Mouse (Mus musculus): ENCODE data around the gene 1500009C09Rik. TPM values are rescaled to one million over a fixed set of nuclear protein-coding genes. Genes with fewer than 3 reads are reported as not detected.

Gene 1500009C09Rik
- polyA plus RNA-seq, 1 experiment from 2014 or later = 1.7 TPM

GRCm38 (mm10) chr15:82271201-82271600 lies 19.0 kb downstream of the 1500009C09Rik start:
- no peaks in the 10 kb centered on the region for H3K9me3 ChIP-seq
- peaks cover 37% of the 10 kb centered on the region for H3K4me1 ChIP-seq
- no peaks in the 10 kb centered on the region for H3K36me3 ChIP-seq
- ATAC-seq (ENCODE audit: low FRiP score, low read depth) = no peak
- no peak overlapping the region for H3K9ac ChIP-seq
- H3K27me3 ChIP-seq (replicated peaks) = peaks cover 21% of the 10 kb centered on the region
- H3K4me3 ChIP-seq = no peak overlapping the region
- 4% methylated on average over 5 of the region's 5 CpGs for whole genome bisulfite sequencing
- no peak overlapping the region for H3K27ac ChIP-seq
- H3K4me2 ChIP-seq (replicated peaks) = no peak overlapping the region

GRCm38 (mm10) chr15:82272295-82272694 lies 20.1 kb downstream of the 1500009C09Rik start:
- 90% methylated on average over 6 of the region's 6 CpGs for WGBS
- H3K4me1 ChIP-seq = peaks cover 48% of the 10 kb centered on the region

GRCm38 (mm10) chr15:82274593-82274926 lies 22.4 kb downstream of the 1500009C09Rik start, which contains the start of gene Sept3:
Gene Sept3 (plus strand): TSS chr15:82274893.
- WGBS = 30% methylated on average over 6 of the region's 6 CpGs
- Histone ChIP-seq H3K27me3 (replicated peaks) (peaks cover 21% of the 10 kb centered on the region), H3K4me3 (peak within 1 kb of the TSS; percentile 76), H3K4me1 (peaks cover 38% of the 10 kb centered on the region), H3K4me2 (replicated peaks) (peak within 1 kb of the TSS; percentile 76), H3K9ac (peak within 1 kb of the TSS; percentile 92), H3K36me3 (peaks cover 15% of the 10 kb centered on the region), H3K9me3 (no peaks in the 10 kb centered on the region), H3K27ac (peak within 1 kb of the TSS; percentile 94)
- peak; percentile 3; the same call in 1 of the 2 replicates for ATAC-seq (ENCODE audit: low FRiP score, low read depth)

More at GRCm38 (mm10) chr15:82272295-82272694, 20.1 kb downstream of the 1500009C09Rik start:
- Histone ChIP-seq H3K4me2 (replicated peaks) (no peak overlapping the region), H3K36me3 (no peaks in the 10 kb centered on the region), H3K4me3 (no peak overlapping the region), H3K27ac (no peak overlapping the region), H3K9me3 (no peaks in the 10 kb centered on the region), H3K9ac (no peak overlapping the region), H3K27me3 (replicated peaks) (peaks cover 21% of the 10 kb centered on the region)
- ATAC-seq (ENCODE audit: low FRiP score, low read depth) = no peak

- Histone ChIP-seq H3K9me3 (no peaks in the 10 kb centered on the region), H3K4me2 (replicated peaks) (peak overlapping the region; percentile 76), H3K36me3 (peaks cover 22% of the 10 kb centered on the region), H3K9ac (peak overlapping the region; percentile 92), H3K27ac (peak overlapping the region; percentile 94), H3K4me1 (peaks cover 38% of the 10 kb centered on the region), H3K4me3 (peak overlapping the region; percentile 76), H3K27me3 (replicated peaks) (peaks cover 21% of the 10 kb centered on the region)
- WGBS = under 1% methylated on average over 85 of the region's 86 CpGs
- ATAC-seq (ENCODE audit: low FRiP score, low read depth) = peak; percentile 84
These were observed 23.0 kb downstream of the 1500009C09Rik start for GRCm38 (mm10) chr15:82274927-82275901.

GRCm38 (mm10) chr15:82277591-82277990 lies 25.4 kb downstream of the 1500009C09Rik start:
- WGBS = 82% methylated on average over 5 of the region's 5 CpGs
- no peak overlapping the region for H3K27ac ChIP-seq
- H3K4me3 ChIP-seq = no peak overlapping the region
- H3K4me1 ChIP-seq = peaks cover 38% of the 10 kb centered on the region
- ATAC-seq (ENCODE audit: low FRiP score, low read depth) = no peak
- H3K27me3 ChIP-seq (replicated peaks) = peaks cover 14% of the 10 kb centered on the region
- H3K9ac ChIP-seq = 0 out of 2 replicates have a peak overlapping the region, but pooled peaks have one; percentile 3
- H3K9me3 ChIP-seq = no peaks in the 10 kb centered on the region
- H3K4me2 ChIP-seq (replicated peaks) = peak overlapping the region; percentile 76
- peaks cover 42% of the 10 kb centered on the region for H3K36me3 ChIP-seq

- Histone ChIP-seq H3K27me3 (replicated peaks) (no peaks in the 10 kb centered on the region), H3K9ac (no peak overlapping the region), H3K36me3 (peaks cover 72% of the 10 kb centered on the region), H3K4me2 (replicated peaks) (no peak overlapping the region), H3K27ac (no peak overlapping the region), H3K4me3 (no peak overlapping the region), H3K9me3 (no peaks in the 10 kb centered on the region), H3K4me1 (peaks cover 27% of the 10 kb centered on the region)
- WGBS = 87% methylated on average over 4 of the region's 4 CpGs
- no peak for ATAC-seq (ENCODE audit: low FRiP score, low read depth)
These were observed 28.4 kb downstream of the 1500009C09Rik start for GRCm38 (mm10) chr15:82280638-82281037.

- H3K9me3 ChIP-seq = no peaks in the 10 kb centered on the region
- H3K4me1 ChIP-seq = no peaks in the 10 kb centered on the region
- no peak for ATAC-seq (ENCODE audit: low FRiP score, low read depth)
- no peaks in the 10 kb centered on the region for H3K27me3 ChIP-seq (replicated peaks)
- no peak overlapping the region for H3K9ac ChIP-seq
- WGBS = 66% methylated on average over 12 of the region's 12 CpGs
- H3K27ac ChIP-seq = no peak overlapping the region
- no peak overlapping the region for H3K4me2 ChIP-seq (replicated peaks)
- H3K4me3 ChIP-seq = no peak overlapping the region
- peaks cover 92% of the 10 kb centered on the region for H3K36me3 ChIP-seq
These were observed 34.0 kb downstream of the 1500009C09Rik start for GRCm38 (mm10) chr15:82286157-82286556.

GRCm38 (mm10) chr15:82290252-82290651 lies 38.1 kb downstream of the 1500009C09Rik start:
- 81% methylated on average over 7 of the region's 7 CpGs for WGBS
- H3K4me1 ChIP-seq = peaks cover 19% of the 10 kb centered on the region
- ATAC-seq (ENCODE audit: low FRiP score, low read depth) = no peak
- no peaks in the 10 kb centered on the region for H3K9me3 ChIP-seq
- no peak overlapping the region for H3K27ac ChIP-seq
- H3K36me3 ChIP-seq = peaks cover 65% of the 10 kb centered on the region
- no peak overlapping the region for H3K4me3 ChIP-seq
- no peaks in the 10 kb centered on the region for H3K27me3 ChIP-seq (replicated peaks)
- H3K9ac ChIP-seq = no peak overlapping the region
- H3K4me2 ChIP-seq (replicated peaks) = no peak overlapping the region

GRCm38 (mm10) chr15:82292851-82293250 lies 40.7 kb downstream of the 1500009C09Rik start:
- no peak overlapping the region for H3K4me3 ChIP-seq
- no peak overlapping the region for H3K9ac ChIP-seq
- H3K27me3 ChIP-seq (replicated peaks) = no peaks in the 10 kb centered on the region
- ATAC-seq (ENCODE audit: low FRiP score, low read depth) = peak; percentile 30; the same call in 1 of the 2 replicates
- H3K4me2 ChIP-seq (replicated peaks) = peak overlapping the region; percentile 42
- H3K27ac ChIP-seq = peak overlapping the region; percentile 46
- no peaks in the 10 kb centered on the region for H3K9me3 ChIP-seq
- peaks cover 19% of the 10 kb centered on the region for H3K4me1 ChIP-seq
- WGBS = 12% methylated on average over 5 of the region's 5 CpGs
- peaks cover 41% of the 10 kb centered on the region for H3K36me3 ChIP-seq

GRCm38 (mm10) chr15:82293271-82293711 lies 41.1 kb downstream of the 1500009C09Rik start:
- Histone ChIP-seq H3K4me1 (peaks cover 19% of the 10 kb centered on the region), H3K27me3 (replicated peaks) (no peaks in the 10 kb centered on the region), H3K4me3 (no peak overlapping the region), H3K4me2 (replicated peaks) (peak overlapping the region; percentile 42), H3K9ac (no peak overlapping the region), H3K9me3 (no peaks in the 10 kb centered on the region), H3K27ac (peak overlapping the region; percentile 46), H3K36me3 (peaks cover 37% of the 10 kb centered on the region)
- 2% methylated on average over 7 of the region's 7 CpGs for WGBS
- peak; percentile 84 for ATAC-seq (ENCODE audit: low FRiP score, low read depth)

- Histone ChIP-seq H3K27ac (no peak overlapping the region), H3K36me3 (peaks cover 29% of the 10 kb centered on the region), H3K4me3 (no peak overlapping the region), H3K4me1 (peaks cover 19% of the 10 kb centered on the region), H3K9ac (no peak overlapping the region), H3K4me2 (replicated peaks) (no peak overlapping the region), H3K27me3 (replicated peaks) (no peaks in the 10 kb centered on the region), H3K9me3 (no peaks in the 10 kb centered on the region)
- WGBS = 46% methylated on average over 8 of the region's 8 CpGs
- peak; percentile 30 for ATAC-seq (ENCODE audit: low FRiP score, low read depth)
These were observed 41.9 kb downstream of the 1500009C09Rik start for GRCm38 (mm10) chr15:82294059-82294458.

GRCm38 (mm10) chr15:82298764-82299561 lies 46.8 kb downstream of the 1500009C09Rik start, which contains the start of gene Wbp2nl:
Gene Wbp2nl (plus strand): TSS chr15:82298954.
- WGBS = 58% methylated on average over 39 of the region's 39 CpGs
- no peak for ATAC-seq (ENCODE audit: low FRiP score, low read depth)
- Histone ChIP-seq H3K36me3 (no peaks in the 10 kb centered on the region), H3K27ac (no peak within 1 kb of the TSS), H3K4me3 (no peak within 1 kb of the TSS), H3K4me1 (peaks cover 2% of the 10 kb centered on the region), H3K9me3 (no peaks in the 10 kb centered on the region), H3K4me2 (replicated peaks) (0 out of 2 replicates have a peak within 1 kb of the TSS, but pooled peaks have one; percentile 22), H3K27me3 (replicated peaks) (0 out of 2 replicates have a peak, but pooled peaks cover 3% of the 10 kb centered on the region), H3K9ac (no peak within 1 kb of the TSS)

All from neural tube, embryonic 12.5 days (tissue).